Mouse (Mus musculus) frontal cortex, adult (tissue): ENCODE measurements at regions not wholly inside any gene's neighbourhood (a gene's known extent, or its start where the extent isn't known, plus 50 kb on each side); places are given as distances from the start of the nearest gene placed in this dataset.

Experiments
- ATAC-seq: cut with Nextera tagmentation; 2 replicates; pipeline ENCODE4 v1.9.2; 2017; ENCODE audit warnings: mild to moderate bottlenecking, moderate library complexity, mixed read lengths; ENCODE audit not compliant: low TSS enrichment

DNA sequence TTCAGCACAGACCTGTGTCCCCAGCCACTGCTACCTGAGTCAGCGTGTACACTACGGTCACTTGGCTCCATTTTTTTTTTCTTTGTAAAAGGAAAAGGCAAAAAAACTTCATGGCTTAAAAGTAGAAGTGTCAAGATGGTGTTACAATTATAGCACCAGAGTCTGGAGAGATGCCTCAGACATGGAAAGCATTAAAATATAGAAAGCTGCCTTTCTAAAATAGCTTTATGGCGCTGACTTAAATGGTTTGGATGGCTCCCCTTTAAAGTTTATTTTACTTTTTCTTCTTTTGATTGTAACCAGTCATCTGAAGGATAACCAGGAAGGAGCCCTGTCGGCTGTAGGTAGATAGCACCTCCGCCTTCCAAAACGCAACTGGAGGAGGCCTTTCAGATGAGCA is 79.0 kb upstream of the Jade1 start:
- peak; percentile 88 for ATAC-seq

GRCm38 (mm10) chr3:41472586-41472985 is 82.9 kb upstream of the Jade1 start:
- ATAC-seq: no peak

GRCm38 (mm10) chr3:41469106-41469505 is 86.4 kb upstream of the Jade1 start:
- no peak for ATAC-seq

- ATAC-seq: no peak
Measured at GRCm38 (mm10) chr3:41467857-41468256, 87.7 kb upstream of the Jade1 start.

GRCm38 (mm10) chr3:41465893-41466292 is 89.6 kb upstream of the Jade1 start:
- no peak for ATAC-seq

DNA sequence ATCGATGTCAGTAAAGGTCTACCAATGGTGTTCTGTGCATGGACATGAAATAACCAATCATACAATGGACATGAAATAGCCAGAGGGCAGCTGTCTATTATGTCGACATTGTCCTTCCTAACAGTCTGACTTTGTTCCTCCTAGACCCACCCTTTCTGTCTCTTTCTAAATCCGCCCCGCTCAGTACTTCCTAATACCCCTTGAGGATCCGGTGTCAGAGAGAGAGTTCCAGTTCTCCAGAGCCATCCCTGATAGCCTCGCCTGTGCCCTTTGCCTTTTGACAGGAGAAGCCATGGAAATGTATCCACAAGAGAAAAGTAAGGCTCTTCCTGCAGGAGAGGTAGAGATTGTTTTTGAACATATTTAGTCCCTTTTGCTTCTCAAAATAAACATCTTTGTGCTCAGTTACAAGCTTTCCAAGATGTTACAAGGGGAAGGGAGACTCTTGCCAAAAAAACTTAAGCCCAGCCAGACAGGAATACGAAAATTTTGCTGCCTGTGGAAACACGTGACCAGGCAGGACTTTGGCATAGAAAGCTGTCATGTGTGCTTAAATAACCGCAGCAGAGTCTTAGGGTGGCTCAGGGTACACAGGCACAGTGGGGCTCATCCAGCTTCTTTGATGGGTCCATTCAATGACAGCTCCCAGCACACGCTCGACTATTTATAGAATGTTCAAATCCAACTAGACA is 92.4 kb upstream of the Jade1 start:
- peak; percentile 72 for ATAC-seq

- ATAC-seq: no peak
Measured at GRCm38 (mm10) chr3:41460131-41460530, 95.4 kb upstream of the Jade1 start.

- no peak for ATAC-seq
Measured at GRCm38 (mm10) chr3:41458156-41458555, 97.4 kb upstream of the Jade1 start.

DNA sequence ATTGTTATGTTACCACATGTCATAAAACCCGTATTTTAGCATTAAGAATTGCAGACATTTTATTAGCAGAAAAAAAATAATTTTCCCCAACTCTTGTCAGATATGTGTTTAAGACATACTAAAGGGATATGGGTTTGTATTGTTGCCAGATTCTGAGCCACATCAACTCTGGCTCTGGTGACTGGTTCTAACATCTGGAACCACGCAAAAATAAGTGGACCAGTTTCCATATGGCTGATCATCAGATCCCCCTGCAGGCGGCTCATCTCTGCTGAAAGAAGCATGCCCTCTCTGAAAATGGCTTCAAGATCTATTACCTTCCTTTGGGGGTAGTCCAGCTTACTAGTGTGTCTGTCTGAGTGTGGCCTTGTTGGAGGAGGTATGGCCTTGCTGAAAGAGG is 102.0 kb upstream of the Jade1 start:
- ATAC-seq: no peak

DNA sequence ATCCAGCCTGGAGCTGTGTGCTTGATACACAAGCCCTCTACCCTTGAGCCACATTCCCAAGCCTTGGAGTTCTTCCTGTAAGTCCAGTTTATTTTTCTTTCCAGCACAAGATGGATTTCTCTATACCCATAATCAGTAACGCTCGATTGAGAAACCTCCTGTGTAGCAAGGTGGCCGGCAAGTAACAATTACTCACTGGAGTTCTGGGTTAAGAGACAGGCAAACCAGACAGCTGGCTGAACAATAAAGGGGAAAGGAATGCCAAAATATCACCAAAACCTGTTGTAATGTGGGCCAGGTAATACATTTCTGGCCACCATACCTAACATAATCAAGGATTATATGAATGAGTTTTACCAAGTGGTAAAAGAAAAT is 102.8 kb upstream of the Jade1 start:
- no peak for ATAC-seq

DNA sequence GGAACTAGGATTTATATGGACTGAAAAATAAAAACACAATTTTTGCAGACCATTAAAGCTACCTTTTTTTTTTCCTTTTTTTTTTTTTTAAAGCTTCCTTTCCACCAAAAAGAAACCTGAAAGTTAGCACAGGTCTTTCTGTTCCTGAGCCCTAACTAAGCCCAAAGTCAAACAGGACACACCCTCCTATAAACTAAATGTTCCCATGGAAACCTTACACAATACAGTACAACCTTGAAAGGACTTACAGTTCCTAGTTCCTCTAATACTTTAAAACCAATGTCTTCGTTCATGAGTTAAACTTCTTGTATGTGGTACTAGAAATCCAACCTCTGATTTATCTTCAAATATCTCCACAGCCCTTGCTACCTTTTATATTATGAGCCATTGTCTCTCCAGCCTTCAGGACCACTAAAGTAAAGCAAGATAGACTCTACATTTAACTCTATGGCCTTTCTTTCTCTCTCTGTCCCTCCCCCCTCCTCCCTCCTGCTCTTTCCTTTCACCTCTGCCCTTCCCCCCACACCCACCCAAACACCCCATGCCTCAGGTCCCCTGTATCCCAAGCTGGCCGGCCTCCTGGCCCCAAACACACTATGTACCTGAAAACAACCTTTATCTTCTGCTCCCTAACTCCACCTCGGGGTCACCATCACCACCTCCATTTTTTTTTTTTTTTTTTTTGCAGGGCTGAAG is 103.4 kb upstream of the Jade1 start:
- no peak for ATAC-seq

DNA sequence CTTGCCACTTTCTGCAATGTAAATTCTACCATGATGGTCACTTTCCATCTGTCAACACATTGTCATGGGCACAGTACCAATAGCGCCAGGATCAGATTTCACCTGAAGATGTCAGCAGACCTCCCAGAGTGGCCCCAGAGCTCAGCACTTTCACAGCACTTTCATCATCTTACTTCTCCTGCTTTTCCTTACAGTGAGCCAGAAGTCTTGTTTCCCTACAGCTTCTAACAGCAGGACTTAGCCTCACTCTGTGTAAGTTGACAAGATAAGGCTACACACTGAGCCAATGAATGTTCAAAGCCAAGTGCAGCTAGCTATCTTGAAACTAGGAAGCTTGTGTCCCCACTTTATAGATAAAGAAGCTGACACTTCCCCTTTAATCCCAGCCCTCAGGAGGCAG is 104.8 kb upstream of the Jade1 start:
- no peak for ATAC-seq

GRCm38 (mm10) chr3:41444243-41444753 is 111.2 kb upstream of the Jade1 start:
- ATAC-seq: peak; percentile 83

DNA sequence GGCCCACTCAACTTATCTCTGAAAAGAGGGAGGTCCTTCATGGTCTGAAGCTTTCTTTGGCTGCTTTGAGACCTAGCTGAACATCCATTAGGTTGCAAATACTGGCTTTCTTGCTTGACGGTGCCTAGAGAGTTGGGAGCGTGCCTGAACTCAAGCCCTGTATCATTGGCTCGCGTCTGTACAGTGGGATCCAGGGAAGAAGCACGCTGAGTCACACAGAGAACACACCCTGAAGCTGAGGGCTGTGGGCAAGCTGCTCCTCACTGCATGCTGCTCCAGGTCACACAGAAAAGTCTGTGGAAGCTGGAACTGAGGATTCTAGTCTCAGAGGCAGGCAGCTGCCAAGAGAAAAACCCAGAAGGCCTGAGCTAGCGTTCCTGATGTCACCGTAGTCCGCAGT is 119.3 kb upstream of the Jade1 start:
- ATAC-seq: peak; percentile 71

GRCm38 (mm10) chr3:41433106-41433505 is 122.4 kb upstream of the Jade1 start:
- no peak for ATAC-seq

GRCm38 (mm10) chr3:41432376-41432775 is 123.2 kb upstream of the Jade1 start:
- no peak for ATAC-seq

DNA sequence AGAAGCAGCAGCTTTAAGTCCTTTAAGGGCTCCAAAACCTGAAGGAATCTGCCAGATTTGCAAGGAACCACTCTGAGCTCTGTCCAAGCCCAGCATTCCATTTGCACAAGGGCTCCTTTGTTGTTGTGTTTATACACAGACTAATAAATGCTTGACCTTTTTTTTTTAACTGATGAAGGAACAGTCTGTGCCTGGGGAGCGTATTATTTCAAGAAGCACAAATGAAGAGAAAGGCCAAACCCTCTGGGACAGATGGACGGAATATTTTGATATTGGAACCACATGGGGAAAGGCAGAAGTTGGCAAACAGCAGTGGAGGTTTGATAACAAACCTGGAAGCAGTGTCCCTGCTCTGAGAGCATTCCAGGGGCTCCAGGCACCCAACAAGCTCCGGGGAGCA is 125.3 kb upstream of the Jade1 start:
- 0 out of 2 replicates have a peak, but pooled peaks have one; percentile 41 for ATAC-seq

GRCm38 (mm10) chr3:41426946-41427345 is 128.6 kb upstream of the Jade1 start:
- ATAC-seq: no peak

GRCm38 (mm10) chr3:41425863-41426262 is 129.7 kb upstream of the Jade1 start:
- no peak for ATAC-seq

- no peak for ATAC-seq
Measured at GRCm38 (mm10) chr3:41424142-41424939, 131.2 kb upstream of the Jade1 start.

- no peak for ATAC-seq
Measured at GRCm38 (mm10) chr3:41423630-41424029, 131.9 kb upstream of the Jade1 start.
